Mouse (Mus musculus) liver, postnatal 0 days (tissue): ENCODE results near the gene Fndc3a. TPM values are rescaled to one million over a fixed set of nuclear protein-coding genes. Genes with fewer than 3 reads are reported as not detected.

Experiments used
- ATAC-seq: fragments of 200-750 bp; cut with Nextera tagmentation; 2 replicates; pipeline ENCODE4 v1.8.0; 2017; ENCODE audit warnings: mild to moderate bottlenecking, moderate library complexity
- DNase-seq: peaks from one replicate; pipeline ENCODE4 v3.0.0-alpha.2; 2016
- H3K27ac ChIP-seq: fragments of 300-500 bp; sonication (generic); 2 replicates; pipeline ENCODE4 v1.5.1; 2014; ENCODE audit warnings: antibody characterized with exemption, moderate library complexity, mild to moderate bottlenecking, low read depth
- H3K27me3 ChIP-seq: fragments of 300-500 bp; sonication (generic); 2 replicates; pipeline ENCODE4 v1.6.1; 2014; ENCODE audit warnings: low read length, control low read depth, mixed read lengths; ENCODE audit not compliant: insufficient read depth
- H3K36me3 ChIP-seq: fragments of 300-500 bp; sonication (generic); replicated peaks from 2 replicates; pipeline ENCODE4 v1.6.1; 2014; ENCODE audit warnings: mild to moderate bottlenecking, control low read depth, low read length, moderate library complexity, mixed read lengths; ENCODE audit not compliant: insufficient read depth
- H3K4me1 ChIP-seq: fragments of 300-500 bp; sonication (generic); 2 replicates; pipeline ENCODE4 v1.6.1; 2014; ENCODE audit warnings: antibody characterized with exemption, mild to moderate bottlenecking, control low read depth; ENCODE audit not compliant: insufficient read depth
- H3K4me2 ChIP-seq: fragments of 300-500 bp; sonication (generic); 2 replicates; pipeline ENCODE4 v1.6.1; 2014; ENCODE audit warnings: low read depth, mild to moderate bottlenecking, low read length, moderate library complexity, mixed read lengths
- H3K4me3 ChIP-seq: fragments of 300-500 bp; sonication (generic); 2 replicates; pipeline ENCODE4 v1.5.1; 2014; ENCODE audit warnings: low read depth, low read length
- H3K9ac ChIP-seq: fragments of 300-500 bp; sonication (generic); replicated peaks from 2 replicates; pipeline ENCODE4 v1.6.1; 2014; ENCODE audit warnings: mild to moderate bottlenecking, moderate library complexity
- H3K9me3 ChIP-seq: fragments of 300-500 bp; sonication (generic); 2 replicates; pipeline ENCODE4 v1.6.1; 2016; ENCODE audit warnings: mild to moderate bottlenecking, control low read depth, low read length, mixed read lengths
- CTCF ChIP-seq: sonication (generic); IDR thresholded peaks from 2 replicates; pipeline ENCODE4 v1.5.1; 2016; ENCODE audit warnings: antibody characterized with exemption, low read depth
- EP300 ChIP-seq: IDR thresholded peaks from 2 replicates; pipeline ENCODE4 v1.6.1; 2016; ENCODE audit warnings: antibody characterized with exemption, low read depth, mild to moderate bottlenecking
- WGBS: fragments of 180-500 bp; shearing (Covaris S2); extraction: QIAGEN DNeasy Blood & Tissue Kit; methylation state at CpG from one replicate; pipeline ENCODE4 v1.1.7; 2014; ENCODE audit not compliant: insufficient replicate concordance; 5-methylcytosine and 5-hydroxymethylcytosine counted together
- polyA plus RNA-seq: library from polyadenylated mRNA; unstranded; fragments of >200 nt; fragmentation: Nextera tagmentation; extraction: Ambion mirVana; gene quantifications from 2 replicates; pipeline ENCODE4 v1.2.1, GENCODE M21; 2015

The Fndc3a gene
- polyA plus RNA-seq, 1 experiment from 2014 or later = 11.9 TPM

DNA sequence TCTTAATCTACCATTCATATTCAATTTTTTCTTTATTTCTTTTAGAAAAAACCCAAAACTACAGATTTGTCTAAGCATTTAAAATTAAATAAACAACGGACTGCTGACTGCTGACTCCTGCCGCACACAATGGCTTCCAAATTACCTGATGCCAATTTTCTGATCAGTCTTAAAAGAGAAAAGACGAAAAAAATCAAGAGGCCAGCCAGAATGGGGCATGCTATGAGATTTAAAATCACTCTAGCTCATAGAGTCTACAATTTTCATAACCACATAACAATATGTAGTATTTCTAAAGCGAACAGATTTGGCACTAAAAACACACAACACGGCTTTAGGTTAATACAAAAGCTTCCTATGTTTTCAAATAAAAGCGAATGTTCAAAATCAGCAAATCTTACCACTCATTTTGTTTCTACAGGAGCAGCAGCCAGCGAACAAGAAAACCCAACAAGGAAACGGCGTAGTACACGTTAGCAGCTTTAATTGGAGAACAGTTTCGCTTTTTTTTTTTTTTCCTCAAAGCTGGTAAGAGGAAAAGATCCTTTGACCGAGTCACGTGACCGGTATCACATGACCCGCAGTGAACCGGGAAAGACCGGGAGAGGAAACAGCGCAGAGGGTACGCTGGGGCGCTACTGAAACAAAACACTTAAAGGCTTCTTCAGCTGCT, 107.1 kb downstream of the Fndc3a start:
- Histone ChIP-seq H3K27me3 (no peaks in the 10 kb centered on the region), H3K27ac (peak overlapping the region; percentile 79), H3K4me1 (peaks cover 11% of the 10 kb centered on the region; the same call in 1 of the 2 replicates), H3K4me3 (peak overlapping the region; percentile 66), H3K9ac (peak overlapping the region; percentile 63), H3K36me3 (0 out of 2 replicates have a peak, but pooled peaks cover 2% of the 10 kb centered on the region), H3K4me2 (peak overlapping the region; percentile 71), H3K9me3 (no peaks in the 10 kb centered on the region)
- DNase-seq (peak; percentile 88), ATAC-seq (peak; percentile 83)
- TF ChIP-seq CTCF (no peak), EP300 (no peak)
- WGBS = 2% methylated on average over 20 of the region's 20 CpGs

DNA sequence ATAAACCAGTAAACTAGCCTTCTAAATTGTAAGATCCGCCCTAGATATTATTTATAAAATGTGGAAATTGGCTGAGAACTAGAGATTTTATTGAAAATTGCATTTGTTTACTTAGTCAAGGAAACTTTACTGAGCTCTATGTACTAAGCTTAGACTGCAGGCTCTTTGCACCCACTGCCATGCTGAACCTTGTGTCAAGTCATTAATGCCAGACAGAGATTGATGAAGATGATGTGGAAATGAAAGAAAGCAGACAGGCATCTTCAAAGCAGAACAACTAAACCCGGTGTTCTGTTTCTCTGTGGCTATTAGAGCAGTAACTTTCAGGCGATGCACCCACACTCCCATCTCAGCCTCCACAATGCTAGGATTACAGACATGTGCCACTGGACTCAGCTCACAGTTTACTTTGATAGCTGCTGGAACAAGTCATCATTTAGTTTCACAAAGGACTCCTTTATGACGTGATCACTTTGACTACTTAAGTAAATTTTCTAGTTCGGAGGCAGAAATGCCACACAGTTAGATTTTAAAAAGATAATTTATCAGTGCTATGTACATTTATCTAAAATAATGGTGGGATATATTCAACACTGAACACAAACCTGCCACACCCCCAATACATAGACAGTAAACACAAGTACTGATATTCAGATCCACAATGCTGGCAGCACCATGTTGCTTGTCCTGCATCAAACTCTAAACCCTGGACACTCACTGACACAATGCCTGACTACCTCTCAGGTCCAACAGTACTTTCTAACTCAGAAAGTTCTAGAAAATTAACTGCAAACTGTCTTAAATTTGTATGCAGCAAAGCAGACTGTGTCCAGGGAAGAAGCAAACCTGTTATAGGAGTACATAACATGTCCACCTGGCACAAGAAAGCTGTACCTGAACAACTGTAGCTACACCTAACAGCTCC, 108.2 kb downstream of the Fndc3a start:
- no peak for DNase-seq
- Histone ChIP-seq H3K4me3 (peak overlapping the region; percentile 66), H3K4me2 (peak overlapping the region; percentile 71), H3K27ac (peak overlapping the region; percentile 51; the same call in 1 of the 2 replicates), H3K4me1 (peaks cover 11% of the 10 kb centered on the region; the same call in 1 of the 2 replicates), H3K9me3 (no peaks in the 10 kb centered on the region), H3K9ac (peak overlapping the region; percentile 63), H3K27me3 (no peaks in the 10 kb centered on the region), H3K36me3 (peaks cover 2% of the 10 kb centered on the region; the same call in 1 of the 2 replicates)
- TF ChIP-seq CTCF = no peak
- no peak for TF ChIP-seq EP300
- no peak for ATAC-seq
- WGBS = 73% methylated on average over 5 of the region's 5 CpGs

DNA sequence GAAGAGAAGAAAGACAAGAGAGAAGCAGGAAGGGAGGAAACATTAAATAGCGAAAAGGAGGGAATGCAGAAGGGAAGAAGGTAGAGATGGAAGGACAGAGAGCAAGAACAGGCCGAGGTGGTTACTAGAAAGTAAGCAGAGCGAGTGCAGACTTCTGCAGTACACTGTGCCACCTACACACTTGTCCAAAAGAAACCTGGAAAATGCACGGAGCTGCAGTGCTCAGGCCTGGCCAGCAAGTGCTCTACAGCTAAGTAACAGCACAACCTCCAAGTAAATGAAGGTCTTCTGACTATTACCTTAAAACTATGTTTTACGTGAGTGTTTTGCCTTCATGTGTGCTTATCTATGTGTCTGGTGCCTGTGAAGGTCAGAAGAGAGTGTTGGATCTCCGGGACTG, 109.4 kb downstream of the Fndc3a start:
- peaks cover 2% of the 10 kb centered on the region; the same call in 1 of the 2 replicates for H3K36me3 ChIP-seq
- no peak overlapping the region for H3K4me3 ChIP-seq
- 57% methylated on average over 6 of the region's 6 CpGs for WGBS
- H3K9me3 ChIP-seq = no peaks in the 10 kb centered on the region
- TF ChIP-seq EP300 (no peak), CTCF (no peak)
- peak overlapping the region; percentile 37; the same call in 1 of the 2 replicates for H3K9ac ChIP-seq
- peak overlapping the region; percentile 23; the same call in 1 of the 2 replicates for H3K27ac ChIP-seq
- H3K4me1 ChIP-seq = peaks cover 11% of the 10 kb centered on the region; the same call in 1 of the 2 replicates
- ATAC-seq (no peak), DNase-seq (no peak)
- no peaks in the 10 kb centered on the region for H3K27me3 ChIP-seq
- peak overlapping the region; percentile 56 for H3K4me2 ChIP-seq

DNA sequence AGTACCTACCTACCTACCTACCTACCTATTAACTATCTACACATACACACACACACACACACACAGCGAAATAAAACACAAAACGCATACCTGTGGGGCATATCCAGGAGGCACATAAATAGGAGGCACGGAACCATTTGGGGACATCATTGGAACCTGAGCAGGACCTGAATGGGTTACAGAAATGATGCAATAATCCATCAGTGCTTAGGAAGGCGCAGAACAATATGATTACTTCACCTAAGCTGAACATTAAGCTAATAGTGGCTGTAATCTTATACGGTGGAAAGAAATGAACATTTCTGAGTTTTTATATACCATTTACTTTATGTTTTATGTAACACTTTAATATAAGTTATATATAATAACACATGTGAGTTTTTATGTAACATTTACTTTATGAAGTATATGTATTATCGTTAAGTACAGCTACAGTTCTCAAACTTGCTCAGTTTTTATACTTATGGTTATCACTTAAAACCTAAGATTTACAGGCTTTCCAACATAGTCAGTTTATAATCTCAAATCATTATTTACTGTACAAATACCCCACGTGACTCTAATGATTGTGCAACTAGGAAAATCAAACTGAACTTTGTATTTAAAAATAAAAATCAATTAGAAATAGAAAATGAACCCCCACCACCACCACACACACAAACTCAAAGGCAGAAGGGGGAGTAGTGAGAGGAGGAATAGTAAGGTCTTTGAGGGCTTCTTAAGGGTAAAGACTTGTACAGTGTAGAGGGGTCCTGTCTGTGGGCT, 110.6 kb downstream of the Fndc3a start:
- DNase-seq (no peak), ATAC-seq (peak; percentile 59)
- TF ChIP-seq EP300 = no peak
- TF ChIP-seq CTCF = no peak
- H3K27ac ChIP-seq = no peak overlapping the region
- no peak overlapping the region for H3K4me3 ChIP-seq
- no peak overlapping the region; the same call in 1 of the 2 replicates for H3K4me2 ChIP-seq
- peaks cover 2% of the 10 kb centered on the region for H3K36me3 ChIP-seq
- peaks cover 11% of the 10 kb centered on the region; the same call in 1 of the 2 replicates for H3K4me1 ChIP-seq
- H3K9ac ChIP-seq = no peak overlapping the region
- H3K27me3 ChIP-seq = no peaks in the 10 kb centered on the region
- no peaks in the 10 kb centered on the region for H3K9me3 ChIP-seq
- 71% methylated on average over 7 of the region's 7 CpGs for WGBS

DNA sequence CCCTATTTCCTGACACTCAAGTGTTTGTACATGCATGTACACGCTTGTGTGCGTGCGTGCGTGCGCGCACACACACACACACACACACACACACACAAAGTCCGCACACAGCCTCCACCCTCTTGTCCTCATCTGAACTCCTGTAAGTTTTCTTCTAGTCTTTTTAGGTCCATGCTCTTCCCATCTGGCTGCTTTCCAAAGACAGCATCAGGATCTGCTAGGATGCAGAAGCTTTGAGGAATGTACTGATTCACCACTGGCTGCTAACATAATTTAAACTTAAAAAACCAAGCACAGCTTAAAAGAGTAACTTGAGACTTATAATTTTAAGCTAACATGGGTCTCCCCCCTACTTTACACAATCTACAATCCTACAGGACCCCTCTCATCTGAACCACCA, 115.6 kb downstream of the Fndc3a start:
- ATAC-seq = no peak
- Histone ChIP-seq H3K9ac (no peak overlapping the region), H3K4me3 (no peak overlapping the region), H3K9me3 (no peaks in the 10 kb centered on the region), H3K27me3 (no peaks in the 10 kb centered on the region), H3K4me1 (peaks cover 3% of the 10 kb centered on the region; the same call in 1 of the 2 replicates), H3K27ac (no peak overlapping the region), H3K4me2 (no peak overlapping the region), H3K36me3 (peaks cover 20% of the 10 kb centered on the region)
- TF ChIP-seq EP300 (no peak), CTCF (no peak)
- DNase-seq = no peak
- WGBS = 94% methylated on average over 7 of the region's 7 CpGs
